Mouse (Mus musculus) NIH3T3 (cell line): ENCODE data around the gene Il1a.

Source experiments
- DNase-seq: peaks from one replicate; pipeline ENCODE4 v3.0.0-alpha.2; 2012; ENCODE audit warnings: low read depth

The Il1a gene

DNA sequence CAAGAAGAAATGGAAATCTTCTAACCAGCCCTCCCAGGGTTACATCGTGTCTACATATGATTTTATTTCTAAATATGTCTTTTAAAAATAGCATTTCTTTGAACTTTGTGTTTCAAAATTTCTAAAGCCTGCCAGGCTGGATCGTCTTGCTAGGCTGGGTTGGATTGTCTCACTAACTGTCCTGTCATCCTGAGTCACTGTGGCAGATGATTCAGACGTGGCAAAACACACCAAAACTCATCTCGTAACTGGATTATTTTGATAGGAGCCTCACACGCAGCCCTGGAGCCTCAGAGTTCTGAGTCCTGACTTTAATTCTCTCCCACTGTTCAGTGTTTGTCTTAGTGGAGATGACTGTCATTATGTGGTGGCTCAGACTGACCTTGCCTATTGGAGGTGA lies 46.7 kb downstream of the Il1a start:
- peak; percentile 59 for DNase-seq

GRCm38 (mm10) chr2:129261151-129261794 lies 48.5 kb downstream of the Il1a start:
- no peak for DNase-seq

DNA sequence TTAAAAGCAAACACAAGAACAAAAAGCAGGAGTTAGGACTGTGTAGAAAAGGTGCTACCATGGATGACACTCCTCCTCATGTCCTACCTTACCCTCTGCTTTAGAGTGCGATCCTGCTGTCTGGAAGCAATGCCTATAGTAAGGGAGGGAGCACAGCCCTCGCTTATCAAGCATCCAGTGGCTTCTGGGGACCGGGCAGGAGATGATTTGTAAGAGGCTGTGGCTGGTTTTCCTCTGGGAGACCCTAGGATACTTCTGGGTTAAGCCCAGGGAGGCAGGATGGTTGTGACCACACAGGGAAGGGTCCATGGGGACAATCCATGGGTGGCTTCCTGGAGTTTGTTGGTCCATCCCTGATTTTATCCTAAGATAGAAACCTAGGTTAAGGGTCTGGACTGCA lies 49.1 kb downstream of the Il1a start:
- no peak for DNase-seq

GRCm38 (mm10) chr2:129258475-129259211 lies 51.1 kb downstream of the Il1a start:
- peak; percentile 91 for DNase-seq

GRCm38 (mm10) chr2:129258056-129258455 lies 51.7 kb downstream of the Il1a start:
- DNase-seq, result no peak

DNA sequence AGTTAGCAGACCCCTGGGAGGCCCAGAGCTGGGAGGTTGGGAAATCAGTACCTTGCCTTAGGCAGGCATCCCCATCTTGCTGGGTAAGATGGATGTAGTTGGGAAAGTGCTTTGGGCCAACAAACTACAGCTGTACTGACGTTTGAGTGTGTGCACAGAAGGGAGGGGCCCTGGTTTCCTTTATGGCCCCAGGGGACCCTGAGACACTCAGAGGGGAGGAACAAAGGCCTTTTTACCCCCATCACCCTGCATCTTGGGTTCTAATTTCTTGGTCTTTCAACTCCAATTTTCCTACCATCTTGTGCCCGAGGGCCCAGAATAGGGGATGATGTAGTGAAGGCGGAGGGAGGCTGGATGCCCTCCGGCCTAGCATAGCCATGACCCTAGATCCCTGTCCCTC lies 53.8 kb downstream of the Il1a start:
- no peak for DNase-seq

GRCm38 (mm10) chr2:129254076-129254475 lies 55.7 kb downstream of the Il1a start:
- no peak for DNase-seq

DNA sequence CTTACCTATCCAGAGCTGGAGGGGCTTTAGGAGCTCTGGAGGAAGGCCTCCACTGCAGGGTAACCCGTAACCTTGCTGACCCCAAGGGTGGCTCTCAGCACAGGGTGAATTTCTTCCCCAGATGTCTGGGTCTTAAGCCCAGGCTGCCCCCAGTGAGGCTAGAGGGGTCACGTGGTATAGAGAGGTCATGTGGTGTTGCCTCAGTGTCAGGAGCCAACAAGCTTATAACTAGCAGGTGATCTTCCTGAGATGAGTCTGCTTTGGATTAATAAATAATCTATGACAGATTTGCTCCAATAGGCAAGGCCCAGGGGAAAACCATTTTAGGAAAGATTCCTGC lies 56.2 kb downstream of the Il1a start:
- no peak for DNase-seq

GRCm38 (mm10) chr2:129252836-129253630 lies 56.7 kb downstream of the Il1a start:
- no peak for DNase-seq
